Mouse (Mus musculus) liver, adult 2 months (tissue): ENCODE data around the gene March2.

Experiments used
- CTCF ChIP-seq: fragments of 200-500 bp; IDR thresholded peaks from 2 replicates; pipeline ENCODE4 v1.5.1; 2011; ENCODE audit warnings: low read depth, low read length, control low read depth
- POLR2A ChIP-seq: fragments of 200-500 bp; IDR thresholded peaks from 2 replicates; pipeline ENCODE4 v1.6.1; 2011; ENCODE audit warnings: low read length, control low read depth; ENCODE audit not compliant: insufficient read depth; ENCODE audit errors: extremely low read depth

- TF ChIP-seq CTCF, result no peak
- no peak for TF ChIP-seq POLR2A
Measured at GRCm38 (mm10) chr17:33675452-33675851, 43.0 kb downstream of the March2 start.
